Mouse (Mus musculus) heart, postnatal 10 days (tissue): ENCODE measurements at regions not wholly inside any gene's neighbourhood (a gene's known extent, or its start where the extent isn't known, plus 50 kb on each side); places are given as distances from the start of the nearest gene placed in this dataset.

Experiments used
- DNase-seq, 2 experiments: peaks; one replicate each; pipeline ENCODE4 v3.0.0; 2021
- intact Hi-C: fragments of 180-260 bp; cut with DNase I; formaldehyde crosslinking; loops from one replicate; pipeline ENCODE4 v1.15.1; 2025

DNA sequence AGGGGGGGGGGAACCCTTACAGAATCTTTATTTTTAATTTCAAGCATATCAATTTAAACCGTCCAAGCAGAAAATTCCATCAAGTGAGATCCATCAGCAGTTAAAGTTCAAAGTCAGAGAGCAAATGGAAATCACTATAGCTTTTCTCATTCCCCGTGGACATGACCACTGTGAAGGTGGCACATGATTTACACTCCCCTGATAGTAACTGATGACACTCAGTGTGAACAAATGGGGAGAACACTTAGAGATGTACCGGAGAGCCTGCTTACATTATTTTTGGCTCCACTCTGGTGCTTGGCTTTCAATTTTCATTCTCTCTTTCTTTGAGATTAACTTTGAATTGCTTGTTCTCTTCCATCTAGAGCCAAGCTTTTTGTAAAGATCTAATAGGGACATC, 140.0 kb downstream of the Gm11146 start:
- DNase-seq, result no peak
- intact Hi-C loops, result no loop called here

DNA sequence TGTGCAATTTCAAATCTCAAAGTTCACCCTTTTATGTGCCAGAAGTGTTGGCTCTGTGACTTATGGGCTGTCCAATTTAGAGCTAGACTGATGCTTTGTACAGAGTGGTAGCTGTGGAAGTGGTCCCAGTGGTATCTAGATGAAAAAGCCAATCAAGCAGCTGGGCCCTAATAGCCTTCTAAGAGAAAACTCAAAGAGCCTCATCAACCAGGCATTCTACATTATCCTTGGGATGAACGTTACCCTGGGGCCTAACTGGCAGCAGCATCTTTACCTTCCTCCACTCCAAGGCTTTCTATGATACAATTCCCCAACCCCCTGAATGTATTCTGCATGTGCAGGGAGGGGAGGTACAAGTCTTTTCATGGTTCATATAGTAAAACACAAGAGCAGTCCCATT, 140.4 kb downstream of the Gm11146 start:
- intact Hi-C loops, result no loop called here
- DNase-seq, result no peak

DNA sequence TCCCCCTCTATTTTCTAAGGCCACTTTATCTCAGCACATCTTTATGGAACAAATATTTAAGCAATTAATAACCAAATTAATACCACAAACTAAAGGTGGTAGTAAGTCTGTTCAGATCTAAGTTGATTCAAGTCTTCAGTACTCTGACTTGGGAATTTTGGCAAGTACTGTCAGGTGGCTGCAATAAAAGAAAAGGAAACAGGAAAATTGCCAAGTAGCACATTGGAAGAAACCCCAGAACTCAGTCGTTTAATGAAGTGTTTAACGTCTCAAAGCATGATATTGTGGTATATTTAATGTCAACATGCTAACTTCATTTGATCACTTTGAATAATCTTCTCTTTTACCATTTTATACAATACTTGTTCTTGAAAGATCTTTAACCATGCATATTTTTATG, 142.2 kb downstream of the Gm11146 start:
- intact Hi-C loops, result no loop called here
- no peak for DNase-seq

DNA sequence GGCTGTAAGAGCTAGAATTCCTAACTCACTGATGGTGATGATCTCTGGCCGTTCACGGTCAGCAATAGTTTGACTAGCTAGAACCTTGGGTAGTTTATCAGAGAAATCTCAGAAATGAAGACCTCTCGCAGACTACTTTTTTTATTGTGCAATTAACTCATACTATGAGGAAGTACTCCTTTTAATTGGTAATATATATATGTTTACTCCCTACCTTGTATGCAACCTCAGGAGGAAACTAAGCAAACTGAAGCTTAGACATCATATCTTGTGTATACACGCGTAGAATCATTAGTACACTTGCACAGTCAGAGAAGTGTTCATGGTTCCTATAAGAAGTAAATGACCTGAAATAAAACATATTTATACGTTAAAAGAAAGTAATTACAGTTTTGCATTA, 157.2 kb downstream of the Gm11146 start:
- intact Hi-C loops, result loop anchor here (2.0 to 5.0 kb wide), 5 partner anchors 114 to 713 kb away; no protein-coding TSS in a partner anchor
- no peak for DNase-seq

DNA sequence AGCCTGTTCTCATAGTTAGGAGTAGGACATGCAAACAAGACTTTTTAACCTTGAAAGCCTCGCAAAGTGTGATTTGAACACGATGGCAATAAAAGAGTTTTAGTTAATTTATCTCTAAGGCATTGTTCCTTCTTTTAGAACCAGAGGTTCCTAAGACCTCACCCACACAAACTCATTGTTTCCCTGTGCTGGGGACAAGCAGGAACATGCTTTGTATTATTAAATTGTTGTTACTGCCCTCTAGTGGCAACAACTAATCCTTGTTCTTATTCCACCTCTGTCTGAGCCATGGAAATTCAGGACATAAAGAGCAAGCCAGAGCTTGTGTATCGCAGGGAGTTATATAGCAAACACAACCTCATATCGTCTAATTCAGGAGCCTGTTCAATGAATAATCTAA, 157.9 kb downstream of the Gm11146 start:
- intact Hi-C loops, result loop anchor here (2.0 to 5.0 kb wide), 5 partner anchors 113 to 713 kb away; no protein-coding TSS in a partner anchor
- DNase-seq, result peak; percentile 46 to 66

DNA sequence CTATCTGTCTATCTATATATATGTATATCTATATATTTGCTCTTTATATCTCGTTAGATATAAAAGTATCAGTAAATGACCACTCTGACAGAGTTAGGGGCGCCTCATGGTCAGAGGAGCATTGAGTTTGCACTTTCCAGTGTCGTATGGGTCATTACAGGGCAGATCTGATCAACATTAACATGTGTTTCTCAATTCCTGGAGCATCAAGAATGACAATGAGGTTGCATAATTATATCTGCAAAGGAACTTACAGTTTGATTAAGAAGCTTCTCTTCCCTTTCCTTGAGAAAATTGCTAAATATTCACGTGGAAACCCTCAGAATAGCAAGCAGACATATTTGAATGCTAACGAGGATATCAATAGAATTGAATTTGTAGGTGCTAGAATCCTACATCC, 158.6 kb downstream of the Gm11146 start:
- DNase-seq, result no peak
- intact Hi-C loops, result loop anchor here (5.0 kb wide), 2 partner anchors 276 to 714 kb away; no protein-coding TSS in a partner anchor

DNA sequence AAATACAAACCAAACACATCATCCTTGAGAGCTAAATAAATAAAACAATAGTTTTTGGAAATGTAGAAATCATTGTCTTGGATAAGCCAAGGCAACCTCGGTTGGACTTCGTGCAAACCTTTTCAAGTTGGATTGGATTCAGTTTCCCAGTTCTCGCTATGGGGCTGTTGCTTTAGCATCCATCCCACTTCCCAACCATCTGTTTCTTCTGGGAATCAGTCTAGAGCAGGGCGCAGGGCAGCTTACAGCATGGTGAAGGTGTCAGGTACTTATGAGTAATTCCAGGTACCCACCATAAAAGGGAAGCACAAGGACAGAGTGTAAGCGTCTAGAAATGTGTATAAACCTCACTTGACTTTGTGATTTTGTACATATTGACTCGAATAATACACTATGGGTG, 159.0 kb downstream of the Gm11146 start:
- no peak for DNase-seq
- intact Hi-C loops, result loop anchor here (5.0 kb wide), 2 partner anchors 276 to 714 kb away; no protein-coding TSS in a partner anchor

DNA sequence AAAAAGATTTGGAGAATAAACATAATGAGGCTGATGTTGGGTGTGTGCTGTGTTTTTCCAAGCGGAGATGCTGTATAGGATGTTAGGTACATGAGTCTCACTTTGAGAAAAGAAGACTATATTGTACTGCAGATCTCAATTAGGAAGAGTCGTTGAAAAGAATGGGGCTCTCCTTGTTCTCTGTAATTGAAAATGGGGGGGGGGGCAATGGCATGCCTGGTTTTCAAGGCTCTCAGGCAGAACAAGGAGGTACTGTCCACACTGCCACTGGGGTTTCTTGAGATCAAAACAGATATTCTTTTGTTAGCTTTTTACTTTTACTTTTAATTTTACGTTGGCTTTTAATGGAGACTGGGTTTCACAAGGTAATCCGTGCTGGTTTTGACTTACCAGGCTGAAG, 170.5 kb downstream of the Gm11146 start:
- intact Hi-C loops, result no loop called here
- DNase-seq, result no peak

DNA sequence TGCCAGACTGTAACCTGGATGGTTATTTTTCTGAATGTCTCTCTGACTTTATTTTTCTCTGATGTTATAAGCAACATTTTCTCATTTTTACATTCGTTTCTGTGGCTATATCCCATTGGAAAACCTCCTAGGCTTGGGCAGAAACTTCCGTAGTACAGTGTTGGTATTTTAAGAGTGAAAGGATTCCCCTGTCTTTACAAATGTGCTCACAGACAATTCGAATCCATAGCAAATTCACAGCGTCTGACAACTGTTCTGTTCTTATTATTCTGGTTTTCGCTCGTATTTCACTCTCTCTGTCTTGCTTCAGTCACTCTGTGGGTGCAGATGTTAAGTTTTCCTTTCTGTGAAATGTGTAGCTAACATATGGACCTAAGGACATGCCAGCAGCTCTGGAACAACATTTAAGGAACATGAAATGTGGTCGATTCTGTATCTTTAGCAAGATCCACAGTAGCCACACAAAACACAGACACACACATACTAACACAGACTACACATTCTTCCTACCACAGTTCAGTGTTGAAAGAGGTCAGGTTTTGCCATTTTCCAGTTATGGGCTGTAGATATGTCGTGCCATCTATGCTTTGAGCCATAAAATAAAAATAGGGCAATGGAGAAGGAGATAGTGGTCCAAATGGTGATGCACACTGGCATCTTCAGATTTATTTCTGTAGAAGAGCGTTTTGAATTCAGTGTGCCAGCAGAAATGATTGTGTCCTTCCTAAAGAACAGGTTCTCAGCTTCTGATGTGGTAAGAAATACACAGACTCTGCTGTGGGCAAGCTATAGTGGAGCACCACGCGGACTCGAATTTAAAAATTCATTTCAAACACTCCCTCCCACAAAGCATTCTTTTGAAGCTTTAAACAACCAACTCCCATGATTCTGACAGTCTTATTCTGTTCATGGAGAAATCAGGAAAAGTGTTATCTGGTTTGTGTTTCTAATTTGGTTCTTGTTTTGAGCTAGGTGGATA, 179.2 kb downstream of the Gm11146 start:
- intact Hi-C loops, result no loop called here
- no peak for DNase-seq

DNA sequence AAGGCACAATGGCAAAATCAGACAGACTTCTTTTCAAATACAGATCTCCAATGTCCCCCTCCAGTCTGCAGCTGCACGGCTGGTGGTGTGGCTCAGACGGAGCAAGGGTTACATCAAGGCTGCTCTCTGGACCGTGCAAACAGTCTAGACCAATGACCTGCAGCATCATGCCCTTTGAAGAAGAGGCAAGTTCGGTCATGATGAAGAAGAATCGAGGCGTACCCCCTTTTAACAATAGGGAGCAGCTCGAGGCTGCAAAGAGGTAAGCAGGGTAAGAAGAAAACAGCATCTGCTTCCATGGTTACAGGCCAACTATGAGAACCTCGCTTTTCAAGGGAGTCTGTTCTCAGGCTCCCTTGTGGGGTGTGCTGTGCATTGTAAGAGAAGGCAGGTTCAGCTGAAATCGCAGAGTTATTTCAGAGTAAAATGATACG, 180.3 kb downstream of the Gm11146 start:
- intact Hi-C loops, result no loop called here
- DNase-seq, result peak in 1 of 2 experiments; percentile 24

DNA sequence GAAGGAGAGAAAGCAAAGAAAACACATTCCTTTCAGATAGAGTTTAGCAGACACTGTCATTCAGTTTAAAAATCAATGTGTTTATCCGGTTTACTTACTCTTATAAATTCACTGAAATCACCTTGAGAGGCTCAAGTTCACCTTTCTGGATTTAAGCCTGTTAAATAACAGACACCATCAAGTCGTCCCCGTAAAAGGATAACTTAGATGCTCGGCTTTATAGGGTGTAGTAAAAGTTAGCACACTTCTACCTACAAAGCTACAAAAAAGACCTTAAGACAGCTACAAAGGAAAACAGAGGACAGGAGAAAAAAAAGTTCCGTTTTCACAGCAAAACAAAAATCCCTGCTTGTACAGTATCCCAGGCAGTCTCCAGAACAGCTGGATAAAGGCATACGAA, 180.9 kb downstream of the Gm11146 start:
- intact Hi-C loops, result no loop called here
- no peak for DNase-seq

DNA sequence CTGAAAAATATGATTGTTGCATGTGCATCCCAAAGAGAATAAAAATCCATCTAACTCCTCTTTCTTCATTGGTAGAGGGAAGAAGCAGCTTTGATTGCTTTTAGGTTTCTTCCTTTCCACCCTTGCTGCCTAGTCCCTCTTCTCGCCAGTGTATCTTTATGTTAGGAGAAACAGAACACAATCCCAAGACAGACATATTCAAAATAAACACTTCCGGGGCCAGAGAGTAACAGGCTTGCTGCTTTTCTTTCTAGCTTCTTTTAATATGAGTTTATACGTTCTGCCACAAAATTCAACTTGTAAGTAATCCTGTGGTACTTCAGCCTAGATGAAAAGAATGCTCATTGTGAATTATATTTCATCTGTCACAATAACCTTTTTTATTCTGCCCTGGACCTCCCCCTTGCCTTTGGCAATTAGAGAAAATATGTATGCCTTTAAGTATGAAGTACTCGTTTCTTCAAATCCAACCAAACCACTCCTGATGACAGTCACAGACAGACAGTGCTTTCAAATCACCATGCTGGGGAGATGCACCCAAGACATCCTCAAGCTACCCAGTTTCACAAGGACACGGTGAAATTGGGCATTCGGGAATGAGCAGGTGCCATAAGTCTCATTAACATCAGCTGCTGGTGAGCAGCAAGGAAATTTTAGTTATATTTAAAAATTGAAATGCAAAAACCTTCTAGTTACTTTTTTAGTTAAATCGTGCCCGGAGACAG, 181.6 kb downstream of the Gm11146 start:
- no peak for DNase-seq
- intact Hi-C loops, result no loop called here

DNA sequence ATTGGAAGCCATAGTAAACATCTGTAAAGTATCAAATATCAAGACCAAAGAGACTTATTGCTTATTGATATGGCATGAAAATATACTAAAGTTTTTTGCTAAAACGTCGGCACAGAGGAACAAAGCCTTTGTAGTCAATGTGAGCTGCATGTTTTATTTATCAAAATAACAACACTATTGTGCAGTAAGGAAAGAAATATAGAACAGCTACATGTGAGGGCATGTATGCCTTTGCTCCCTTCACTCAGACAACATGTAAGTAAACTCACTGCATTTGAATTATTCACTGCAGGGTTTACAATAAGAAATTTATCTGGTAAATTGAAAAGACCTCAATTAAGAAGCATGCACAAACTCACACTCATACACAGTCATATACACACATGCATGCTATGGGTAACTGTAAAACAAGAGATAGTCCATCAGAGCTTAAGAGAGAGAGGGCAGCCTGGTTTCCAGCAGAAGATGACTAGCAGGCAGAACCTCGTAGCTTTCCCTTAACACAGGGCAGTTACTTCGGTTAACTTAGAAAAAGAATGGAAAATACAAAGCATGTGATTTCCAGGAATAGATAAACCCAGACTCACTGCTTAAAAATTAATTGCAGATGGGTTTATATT, 182.7 kb downstream of the Gm11146 start:
- intact Hi-C loops, result no loop called here
- DNase-seq, result no peak

DNA sequence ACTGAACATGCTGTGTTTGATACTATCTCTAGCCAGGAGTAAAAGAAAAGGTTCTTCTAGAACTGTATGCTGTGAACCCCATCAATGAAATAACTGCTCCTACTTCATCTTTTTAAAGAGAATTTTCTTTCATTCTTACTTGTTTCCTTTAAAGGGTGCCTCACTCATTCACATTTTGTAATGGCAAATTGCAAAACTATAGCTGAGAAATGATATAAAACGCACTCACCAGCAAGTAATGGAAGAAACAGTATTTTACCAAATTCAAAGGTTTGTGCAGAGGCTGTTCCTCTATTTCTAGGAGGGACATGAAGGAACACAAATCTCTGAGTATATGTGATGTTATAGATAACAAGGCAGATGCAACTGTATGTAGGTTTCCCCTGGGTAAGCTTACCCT, 183.4 kb downstream of the Gm11146 start:
- intact Hi-C loops, result no loop called here

DNA sequence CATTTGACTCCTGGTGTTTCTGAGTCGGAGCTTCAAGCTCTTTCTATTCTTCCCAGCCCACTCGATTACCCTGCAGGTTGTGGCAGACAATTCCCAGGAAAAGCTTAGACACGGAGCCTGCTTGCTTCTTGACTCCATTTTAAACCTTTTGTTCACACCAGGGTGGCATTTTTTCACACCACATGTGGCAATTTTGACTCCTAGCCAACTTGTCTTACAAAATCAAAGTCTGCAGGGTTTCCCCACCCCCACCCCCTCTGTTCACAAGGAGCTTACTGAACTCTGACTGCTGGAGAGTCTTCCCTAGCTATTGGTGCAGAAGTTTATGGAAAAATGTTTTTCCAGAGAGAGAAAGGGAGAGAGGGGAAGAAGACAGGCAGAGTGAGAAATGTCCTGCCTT, 184.1 kb downstream of the Gm11146 start:
- DNase-seq, result peak; percentile 36 to 53
- intact Hi-C loops, result no loop called here

More for the DNA sequence above, 183.4 kb downstream of the Gm11146 start:
- no peak for DNase-seq

DNA sequence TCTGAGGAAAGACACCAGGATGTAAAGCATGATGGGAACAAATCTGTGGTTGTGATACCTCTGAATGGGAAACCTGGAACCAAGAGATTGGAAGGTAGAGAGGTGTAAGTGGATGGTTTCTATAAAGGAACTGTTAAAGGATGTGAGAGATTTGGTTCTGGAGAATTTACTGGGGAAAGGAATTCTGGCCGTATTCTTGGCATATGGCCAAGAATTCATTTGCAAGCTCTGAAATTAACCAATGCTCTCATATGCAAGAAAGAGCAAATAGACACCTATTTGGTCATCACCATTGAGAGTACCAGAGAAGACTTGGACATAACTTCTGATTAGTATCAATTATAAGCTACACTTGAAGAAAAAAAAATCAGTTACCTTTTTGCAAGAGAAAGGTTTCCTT, 187.3 kb downstream of the Gm11146 start:
- intact Hi-C loops, result no loop called here

DNA sequence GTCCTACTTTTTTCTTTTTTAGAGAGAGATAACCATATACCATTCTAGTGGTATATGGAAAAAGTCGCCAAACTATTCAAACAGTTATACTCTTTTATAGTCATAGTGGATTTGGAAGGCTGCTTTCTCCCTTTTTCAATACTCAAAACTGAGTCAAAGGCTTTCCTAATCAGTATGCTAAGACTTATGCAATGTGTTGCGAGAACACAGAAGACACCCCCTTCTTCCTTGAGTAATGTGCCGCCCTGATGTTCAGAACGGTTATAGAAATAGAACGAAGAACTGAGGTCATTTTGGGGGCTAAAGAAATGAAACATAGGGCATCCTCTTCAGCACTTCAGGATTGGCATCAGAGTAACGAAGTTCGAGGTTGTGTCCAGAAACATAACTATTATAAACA, 192.7 kb downstream of the Gm11146 start:
- DNase-seq, result no peak
- intact Hi-C loops, result no loop called here

More for the DNA sequence above, 187.3 kb downstream of the Gm11146 start:
- DNase-seq, result no peak

DNA sequence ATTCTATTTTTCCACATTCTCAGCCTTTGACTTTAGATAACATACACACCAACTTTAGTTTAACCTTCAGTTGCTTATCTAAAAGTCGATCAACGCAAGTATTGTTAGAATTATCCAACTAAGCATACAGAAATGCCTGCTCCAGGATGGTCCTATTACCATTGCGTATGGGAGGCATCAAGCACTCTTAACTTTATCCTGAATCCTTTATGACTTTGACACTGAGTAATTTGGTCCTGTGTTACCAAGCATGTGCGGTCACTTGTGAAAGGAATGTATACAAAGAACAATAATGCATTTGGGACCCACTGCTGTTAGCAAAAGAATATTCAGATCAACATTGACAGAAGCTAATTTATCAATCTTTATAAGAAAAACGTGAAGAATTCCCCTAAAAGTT, 194.9 kb downstream of the Gm11146 start:
- intact Hi-C loops, result no loop called here
- no peak for DNase-seq

DNA sequence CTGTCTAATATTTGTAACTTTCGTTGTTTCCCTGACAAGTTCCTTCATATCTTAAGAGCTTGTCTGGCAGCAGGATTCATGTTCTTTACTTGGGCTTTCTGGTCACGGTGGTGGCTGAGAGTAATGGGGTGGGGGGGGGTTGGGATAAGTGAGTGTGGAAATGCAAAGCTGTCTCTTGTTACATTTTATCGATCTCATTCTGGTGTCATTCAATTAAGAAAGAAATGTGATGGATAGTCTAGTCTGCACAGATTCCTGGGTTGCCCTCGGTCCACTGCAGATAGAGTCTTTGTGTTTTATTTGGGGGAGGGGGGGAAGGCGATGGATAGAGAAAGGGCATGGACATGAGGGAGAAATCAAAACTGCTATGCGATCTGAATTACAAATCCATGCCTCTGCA, 196.0 kb downstream of the Gm11146 start:
- no peak for DNase-seq
- intact Hi-C loops, result no loop called here

DNA sequence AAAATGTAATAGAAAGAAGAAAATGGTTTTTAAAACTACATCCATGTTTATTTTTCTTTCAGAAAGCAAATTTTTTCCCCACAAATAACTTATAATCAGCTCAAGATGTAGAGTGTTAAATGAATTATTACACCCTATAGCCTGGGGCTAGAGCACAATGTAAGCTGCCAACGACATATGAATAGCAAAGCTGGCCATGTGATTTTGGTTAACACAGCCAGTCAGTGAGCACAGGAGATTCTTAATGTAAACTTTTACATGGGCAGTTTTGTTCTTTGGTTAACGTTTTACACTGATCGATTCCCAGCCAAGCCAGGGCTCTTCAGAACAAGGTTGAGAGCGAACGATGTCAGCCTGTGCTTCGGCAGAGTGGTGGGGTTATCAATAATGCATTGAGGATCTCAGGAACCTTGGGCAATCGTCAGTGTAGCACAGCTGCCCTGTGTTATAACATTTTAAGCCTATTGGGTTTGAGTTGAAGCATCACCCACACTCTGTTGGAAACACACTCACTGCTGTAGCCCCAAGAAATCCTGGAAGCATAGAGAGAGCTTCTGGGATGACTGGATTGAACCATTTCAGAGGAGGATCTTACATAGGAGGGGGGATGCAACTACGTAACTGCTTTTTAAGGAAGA, 196.6 kb downstream of the Gm11146 start:
- intact Hi-C loops, result no loop called here
- no peak for DNase-seq
